ENCODE assay signal across 9 mouse cellular contexts in the genomic region with DNA sequence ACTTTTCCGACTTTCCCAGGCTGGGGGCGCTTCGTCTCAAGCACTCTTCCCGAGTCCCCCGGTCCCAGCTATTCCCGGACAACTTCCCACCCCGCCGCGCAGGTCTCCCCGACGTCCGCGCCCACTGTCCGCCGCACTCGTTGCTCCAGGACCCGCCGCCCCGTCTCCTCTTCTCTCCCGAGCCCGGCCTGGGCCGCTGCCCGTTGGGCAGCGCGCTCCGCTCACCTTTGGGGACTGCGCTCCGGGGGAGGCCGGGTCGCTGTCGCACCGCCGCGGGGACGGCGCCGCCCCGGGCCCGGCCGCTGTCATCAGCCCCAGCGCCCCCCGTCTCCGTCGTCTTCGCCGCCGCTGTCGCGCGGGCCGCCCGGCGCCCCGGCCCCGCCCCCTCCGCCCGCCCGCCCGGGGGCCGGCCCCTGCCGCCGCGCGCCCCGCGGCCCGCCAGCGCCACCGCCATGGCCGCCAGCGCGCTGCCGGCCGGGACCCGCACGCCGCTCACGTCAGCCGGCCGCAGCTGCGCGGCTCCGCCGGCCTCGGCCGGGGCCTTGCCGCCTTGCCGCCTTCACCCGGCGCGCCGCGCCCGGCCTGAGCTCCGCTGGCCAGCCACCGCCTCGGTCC. TPM values are rescaled to one million over a fixed set of nuclear protein-coding genes. Genes with fewer than 3 reads are reported as not detected.
ATAC-seq lines count a peak whose summit lies in the region.
"Not testable (repeated sequence)": the region's sequence is repeated elsewhere in the genome, so short reads cannot be mapped to it uniquely, and the experiment has no call there.
"Had no signal": no experiment of that assay in that cellular context is flagged by ENCODE, and none has a peak within 500 bp of the region (broad histone marks: within the 10 kb centered on the region; RNA-seq: fewer than 3 reads in every experiment).

No protein-coding gene starts in this region.

- not testable (repeated sequence) for H3K9ac ChIP-seq in hindbrain, embryonic 13.5 days; kidney, embryonic 14.5 days (ENCODE audit: low read depth, low read length); liver, embryonic 12.5 days; neural tube, embryonic 13.5 days

- not testable (repeated sequence) for H3K4me2 ChIP-seq in hindbrain, embryonic 13.5 days; kidney, embryonic 14.5 days (replicated peaks; ENCODE audit: low read depth, low read length); liver, embryonic 12.5 days; neural tube, embryonic 13.5 days

- WGBS in hindbrain, embryonic 13.5 days = no CpG with 5 or more reads among the region's 97 CpGs
- no CpG with 5 or more reads among the region's 97 CpGs for WGBS in kidney, embryonic 14.5 days
- no CpG with 5 or more reads among the region's 97 CpGs for WGBS in liver, embryonic 12.5 days (ENCODE audit: insufficient replicate concordance)
- WGBS in neural tube, embryonic 13.5 days = no CpG with 5 or more reads among the region's 97 CpGs

- not testable (repeated sequence) for H3K27ac ChIP-seq in hindbrain, embryonic 13.5 days; kidney, embryonic 14.5 days (ENCODE audit: low read depth, low read length); liver, embryonic 12.5 days; neural tube, embryonic 13.5 days (replicated peaks)

- not testable (repeated sequence) for H3K4me3 ChIP-seq in hindbrain, embryonic 13.5 days; kidney, embryonic 14.5 days (ENCODE audit: low read length); liver, embryonic 12.5 days; neural tube, embryonic 13.5 days

- H3K4me1 ChIP-seq in hindbrain, embryonic 13.5 days (replicated peaks); kidney, embryonic 14.5 days (ENCODE audit: control insufficient read depth, insufficient read depth, low read length); liver, embryonic 12.5 days; neural tube, embryonic 13.5 days (replicated peaks): not testable (repeated sequence)

- peak; percentile 38 for ATAC-seq in erythroblast, adult 5-6 weeks (replicated peaks; ENCODE audit: low FRiP score, poor library complexity, severe bottlenecking)
- ATAC-seq in granulocyte monocyte progenitor cell, adult 5-6 weeks (replicated peaks; ENCODE audit: poor library complexity, severe bottlenecking) = peak; percentile 9
- peak; percentile 79 for ATAC-seq in hindbrain, embryonic 13.5 days (ENCODE audit: low FRiP score)
- peak; percentile 84 for ATAC-seq in kidney, embryonic 14.5 days (ENCODE audit: low FRiP score, low TSS enrichment)
- peak; percentile 72 for ATAC-seq in liver, embryonic 12.5 days
- peak; percentile 38 for ATAC-seq in megakaryocyte, adult 5-6 weeks (ENCODE audit: poor library complexity, severe bottlenecking)
- peak; percentile 76 for ATAC-seq in neural tube, embryonic 13.5 days (ENCODE audit: low read depth)

- not testable (repeated sequence) for H3K27me3 ChIP-seq in hindbrain, embryonic 13.5 days; kidney, embryonic 14.5 days (ENCODE audit: control insufficient read depth, insufficient read depth, low read length); liver, embryonic 12.5 days (replicated peaks); neural tube, embryonic 13.5 days

- H3K36me3 ChIP-seq in hindbrain, embryonic 13.5 days; kidney, embryonic 14.5 days (ENCODE audit: control insufficient read depth, insufficient read depth, low read length); liver, embryonic 12.5 days; neural tube, embryonic 13.5 days: not testable (repeated sequence)

- H3K9me3 ChIP-seq in hindbrain, embryonic 13.5 days; kidney, embryonic 14.5 days (ENCODE audit: control insufficient read depth, low read length); liver, embryonic 12.5 days (replicated peaks); neural tube, embryonic 13.5 days: not testable (repeated sequence)

RNA-seq across cellular contexts. Expression of a gene that starts 14.0 kb away (rescaled TPM):
- not detected in 2 replicates for total RNA-seq in erythroblast, adult 5-6 weeks (2015; ENCODE audit: low replicate concordance)
- 2.1 and 6.7 TPM in 2 replicates for total RNA-seq in erythroblast, adult 5-6 weeks (2017; ENCODE audit: low replicate concordance)
- 1.9 and 3.1 TPM in 2 replicates for total RNA-seq in granulocyte monocyte progenitor cell, adult 5-6 weeks (2014; fragmentation: Nextera tagmentation)
- total RNA-seq in granulocyte monocyte progenitor cell, adult 5-6 weeks (2017) = 2.4 and 4.0 TPM in 2 replicates
- 8.9 and 10.0 TPM in 2 replicates for polyA plus RNA-seq in hindbrain, embryonic 13.5 days (2015; fragmentation: Nextera tagmentation; extraction: Ambion mirVana)
- polyA plus RNA-seq in kidney, embryonic 14.5 days (2014; fragmentation: Nextera tagmentation; extraction: Ambion mirVana) = 5.2 and 8.2 TPM in 2 replicates
- polyA plus RNA-seq in liver, embryonic 12.5 days (2016; fragmentation: Nextera tagmentation; extraction: Ambion mirVana) = 4.2 and 4.9 TPM in 2 replicates
- total RNA-seq in megakaryocyte, adult 5-6 weeks (2015) = 5.8 and 6.1 TPM in 2 replicates
- total RNA-seq in megakaryocyte, adult 5-6 weeks (2017) = 4.1 and 4.2 TPM in 2 replicates
- 8.0 and 9.1 TPM in 2 replicates for polyA plus RNA-seq in neural tube, embryonic 13.5 days (2015; fragmentation: Nextera tagmentation; extraction: Ambion mirVana)

RNA-seq across cellular contexts. Expression of a gene that starts 17.0 kb away (rescaled TPM):
- 35.0 and 43.1 TPM in 2 replicates for total RNA-seq in erythroblast, adult 5-6 weeks (2015; ENCODE audit: low replicate concordance)
- 17.9 and 28.6 TPM in 2 replicates for total RNA-seq in erythroblast, adult 5-6 weeks (2017; ENCODE audit: low replicate concordance)
- 53.5 and 87.9 TPM in 2 replicates for total RNA-seq in granulocyte monocyte progenitor cell, adult 5-6 weeks (2014; fragmentation: Nextera tagmentation)
- 27.9 and 32.3 TPM in 2 replicates for total RNA-seq in granulocyte monocyte progenitor cell, adult 5-6 weeks (2017)
- polyA plus RNA-seq in hindbrain, embryonic 13.5 days (2015; fragmentation: Nextera tagmentation; extraction: Ambion mirVana) = 97.6 and 104 TPM in 2 replicates
- polyA plus RNA-seq in kidney, embryonic 14.5 days (2014; fragmentation: Nextera tagmentation; extraction: Ambion mirVana) = 70.0 and 96.9 TPM in 2 replicates
- 48.1 and 48.2 TPM in 2 replicates for polyA plus RNA-seq in liver, embryonic 12.5 days (2016; fragmentation: Nextera tagmentation; extraction: Ambion mirVana)
- 82.8 and 84.3 TPM in 2 replicates for total RNA-seq in megakaryocyte, adult 5-6 weeks (2015)
- 45.1 and 59.1 TPM in 2 replicates for total RNA-seq in megakaryocyte, adult 5-6 weeks (2017)
- 97.4 and 101 TPM in 2 replicates for polyA plus RNA-seq in neural tube, embryonic 13.5 days (2015; fragmentation: Nextera tagmentation; extraction: Ambion mirVana)

RNA-seq across cellular contexts. Expression of a gene that starts 17.3 kb away (rescaled TPM):
- not detected in 2 replicates for total RNA-seq in erythroblast, adult 5-6 weeks (2015; ENCODE audit: low replicate concordance)
- total RNA-seq in erythroblast, adult 5-6 weeks (2017; ENCODE audit: low replicate concordance) = not detected in 2 replicates
- total RNA-seq in granulocyte monocyte progenitor cell, adult 5-6 weeks (2014; fragmentation: Nextera tagmentation) = not detected in 2 replicates
- not detected in 2 replicates for total RNA-seq in granulocyte monocyte progenitor cell, adult 5-6 weeks (2017)
- 1.1 TPM in 1 of 2 replicates, not detected in the other for polyA plus RNA-seq in hindbrain, embryonic 13.5 days (2015; fragmentation: Nextera tagmentation; extraction: Ambion mirVana)
- polyA plus RNA-seq in kidney, embryonic 14.5 days (2014; fragmentation: Nextera tagmentation; extraction: Ambion mirVana) = not detected in 2 replicates
- polyA plus RNA-seq in liver, embryonic 12.5 days (2016; fragmentation: Nextera tagmentation; extraction: Ambion mirVana) = 3.1 and 3.5 TPM in 2 replicates
- 0.39 and 4.2 TPM in 2 replicates for total RNA-seq in megakaryocyte, adult 5-6 weeks (2015)
- total RNA-seq in megakaryocyte, adult 5-6 weeks (2017) = 0.81 TPM in 1 of 2 replicates, not detected in the other
- 0.92 TPM in 1 of 2 replicates, not detected in the other for polyA plus RNA-seq in neural tube, embryonic 13.5 days (2015; fragmentation: Nextera tagmentation; extraction: Ambion mirVana)
- total RNA-seq: heart, postnatal 36 days had no signal
- polyA plus RNA-seq: small intestine, adult 2 months had no signal

RNA-seq across cellular contexts. Expression of a gene that starts 17.4 kb away (rescaled TPM):
- 1.0 TPM in 1 of 2 replicates, not detected in the other for total RNA-seq in erythroblast, adult 5-6 weeks (2015; ENCODE audit: low replicate concordance)
- total RNA-seq in erythroblast, adult 5-6 weeks (2017; ENCODE audit: low replicate concordance) = 2.4 and 4.8 TPM in 2 replicates
- total RNA-seq in granulocyte monocyte progenitor cell, adult 5-6 weeks (2014; fragmentation: Nextera tagmentation) = 3.2 and 4.3 TPM in 2 replicates
- total RNA-seq in granulocyte monocyte progenitor cell, adult 5-6 weeks (2017) = 3.9 and 9.9 TPM in 2 replicates
- 4.9 and 5.1 TPM in 2 replicates for polyA plus RNA-seq in hindbrain, embryonic 13.5 days (2015; fragmentation: Nextera tagmentation; extraction: Ambion mirVana)
- 3.8 and 4.0 TPM in 2 replicates for polyA plus RNA-seq in kidney, embryonic 14.5 days (2014; fragmentation: Nextera tagmentation; extraction: Ambion mirVana)
- 4.1 and 5.0 TPM in 2 replicates for polyA plus RNA-seq in liver, embryonic 12.5 days (2016; fragmentation: Nextera tagmentation; extraction: Ambion mirVana)
- total RNA-seq in megakaryocyte, adult 5-6 weeks (2015) = 5.4 and 5.7 TPM in 2 replicates
- total RNA-seq in megakaryocyte, adult 5-6 weeks (2017) = 7.0 and 8.3 TPM in 2 replicates
- polyA plus RNA-seq in neural tube, embryonic 13.5 days (2015; fragmentation: Nextera tagmentation; extraction: Ambion mirVana) = 3.4 and 4.0 TPM in 2 replicates

RNA-seq across cellular contexts. Expression of a gene that starts 45.4 kb away (rescaled TPM):
- not detected in 2 replicates for total RNA-seq in erythroblast, adult 5-6 weeks (2015; ENCODE audit: low replicate concordance)
- total RNA-seq in erythroblast, adult 5-6 weeks (2017; ENCODE audit: low replicate concordance) = not detected in 2 replicates
- total RNA-seq in granulocyte monocyte progenitor cell, adult 5-6 weeks (2014; fragmentation: Nextera tagmentation) = 0.58 and 5.6 TPM in 2 replicates
- total RNA-seq in granulocyte monocyte progenitor cell, adult 5-6 weeks (2017) = 1.8 and 2.2 TPM in 2 replicates
- polyA plus RNA-seq in hindbrain, embryonic 13.5 days (2015; fragmentation: Nextera tagmentation; extraction: Ambion mirVana) = 1.3 and 1.6 TPM in 2 replicates
- 1.1 TPM in 1 of 2 replicates, not detected in the other for polyA plus RNA-seq in kidney, embryonic 14.5 days (2014; fragmentation: Nextera tagmentation; extraction: Ambion mirVana)
- 0.97 and 2.9 TPM in 2 replicates for polyA plus RNA-seq in liver, embryonic 12.5 days (2016; fragmentation: Nextera tagmentation; extraction: Ambion mirVana)
- 0.80 TPM in 1 of 2 replicates, not detected in the other for total RNA-seq in megakaryocyte, adult 5-6 weeks (2015)
- total RNA-seq in megakaryocyte, adult 5-6 weeks (2017) = not detected in 2 replicates
- 0.88 TPM in 1 of 2 replicates, not detected in the other for polyA plus RNA-seq in neural tube, embryonic 13.5 days (2015; fragmentation: Nextera tagmentation; extraction: Ambion mirVana)
- total RNA-seq: heart, postnatal 36 days had no signal
- polyA plus RNA-seq: small intestine, adult 2 months had no signal

Comparison
In these comparisons a context has a peak if more than half of its experiments do, and no peak if none do; other contexts are left out.
1. ATAC-seq: peak in every context shown above with its lines; median percentile 84 in kidney, embryonic 14.5 days; 79 in hindbrain, embryonic 13.5 days; 76 in neural tube, embryonic 13.5 days; 72 in liver, embryonic 12.5 days; 38 in erythroblast, adult 5-6 weeks; 38 in megakaryocyte, adult 5-6 weeks; 9 in granulocyte monocyte progenitor cell, adult 5-6 weeks.